Comparison of ENCODE assay signal across 9 mouse cellular contexts in genomic region chr9:36769048-36769413, GRCm38 (mm10). TPM values are rescaled to one million over a fixed set of nuclear protein-coding genes. Genes with fewer than 3 reads are reported as not detected.
DNase-seq lines count a peak whose midpoint lies in the region; ATAC-seq and TF ChIP-seq lines count a peak whose summit lies in the region.
"Had no signal": no experiment of that assay in that cellular context is flagged by ENCODE, and none has a peak within 500 bp of the region (broad histone marks: within the 10 kb centered on the region; RNA-seq: fewer than 3 reads in every experiment).

No protein-coding gene starts in this region.

- in situ Hi-C loops in CH12.LX (cut with MboI; ENCODE audit: low pct_ligation_motif_present, low pct_unique_long_range_greater_than_20kb, low sequenced_read_pairs): no loop called here

- no peak for ATAC-seq in heart, postnatal 0 days (ENCODE audit: insufficient read depth, low read depth)
- no peak for ATAC-seq in liver, embryonic 14.5 days (ENCODE audit: insufficient read depth)
- ATAC-seq in granulocyte monocyte progenitor cell, adult 5-6 weeks (replicated peaks; ENCODE audit: poor library complexity, severe bottlenecking): no peak

- peaks cover 2% of the 10 kb centered on the region for H3K36me3 ChIP-seq in heart, postnatal 0 days (replicated peaks; ENCODE audit: control insufficient read depth, insufficient read depth, low read length)
- H3K36me3 ChIP-seq in CH12.LX (replicated peaks in 1 of 2; ENCODE audit: control insufficient read depth in 1 of 2, insufficient read depth in 1 of 2, low read length in 1 of 2): peaks cover 4 to 9% of the 10 kb centered on the region in 2 experiments
- peaks cover 11% of the 10 kb centered on the region for H3K36me3 ChIP-seq in embryonic facial prominence, embryonic 10.5 days (replicated peaks)
- H3K36me3 ChIP-seq in liver, embryonic 14.5 days (replicated peaks; ENCODE audit: control insufficient read depth, insufficient read depth, low read depth): peaks cover 5% of the 10 kb centered on the region

- DNase-seq in heart, postnatal 0 days (ENCODE audit: low spot score): no peak
- DNase-seq in heart, adult 8-10 months (ENCODE audit: low spot score): no peak
- peak; percentile 12 for DNase-seq in CH12.LX (ENCODE audit: extremely low read depth)
- DNase-seq in embryonic facial prominence, embryonic 10.5 days (ENCODE audit: low spot score): no peak
- DNase-seq in liver, embryonic 14.5 days (ENCODE audit: low read depth in 3 of 3, low spot score in 3 of 3): no peak
- no peak for DNase-seq in frontal cortex, postnatal 10 days (ENCODE audit: low spot score in 2 of 2)
- DNase-seq in left cerebral cortex, adult 11 months (ENCODE audit: low spot score): no peak
- DNase-seq: adrenal gland, adult 2 months had no signal

- no peaks in the 10 kb centered on the region for H3K9me3 ChIP-seq in heart, postnatal 0 days (replicated peaks; ENCODE audit: control insufficient read depth, low read length)
- no peaks in the 10 kb centered on the region for H3K9me3 ChIP-seq in CH12.LX (replicated peaks; ENCODE audit: low read length)
- no peaks in the 10 kb centered on the region for H3K9me3 ChIP-seq in embryonic facial prominence, embryonic 10.5 days
- H3K9me3 ChIP-seq in liver, embryonic 14.5 days (ENCODE audit: control insufficient read depth, low read length): no peaks in the 10 kb centered on the region

- peaks cover 15% of the 10 kb centered on the region for H3K4me1 ChIP-seq in heart, postnatal 0 days (ENCODE audit: control insufficient read depth, insufficient read depth)
- H3K4me1 ChIP-seq in CH12.LX (ENCODE audit: control insufficient read depth in 1 of 2, insufficient read depth in 2 of 2): peaks cover 0 to 17% of the 10 kb centered on the region in 2 experiments; a peak in 2 of 4 replicates
- peaks cover 17% of the 10 kb centered on the region for H3K4me1 ChIP-seq in embryonic facial prominence, embryonic 10.5 days
- peaks cover 10 to 16% of the 10 kb centered on the region in 2 experiments for H3K4me1 ChIP-seq in liver, embryonic 14.5 days (replicated peaks; ENCODE audit: control insufficient read depth in 2 of 2, insufficient read depth in 2 of 2, low read length in 1 of 2)

- peaks cover 30% of the 10 kb centered on the region for H3K79me2 ChIP-seq in CH12.LX (replicated peaks; ENCODE audit: control insufficient read depth, extremely low read depth, insufficient read depth, poor library complexity, severe bottlenecking)

- peak overlapping the region; percentile 72; the same call in 1 of the 2 replicates for H3K4me3 ChIP-seq in heart, postnatal 0 days (ENCODE audit: low read depth, low read length)
- H3K4me3 ChIP-seq in CH12.LX (replicated peaks in 1 of 3; ENCODE audit: low read depth in 2 of 3, low read length in 2 of 3, poor library complexity in 1 of 3): peak overlapping the region in 2 of 3 experiments; percentile 96 to 100
- peak overlapping the region; percentile 93; the same call in 1 of the 2 replicates for H3K4me3 ChIP-seq in embryonic facial prominence, embryonic 10.5 days
- H3K4me3 ChIP-seq in liver, embryonic 14.5 days (ENCODE audit: insufficient read depth in 1 of 2, low read depth in 2 of 2, low read length in 2 of 2): peak overlapping the region in 1 of 2 experiments; percentile 84; a peak in 2 of 4 replicates

- no peak for TF ChIP-seq CTCF in heart, postnatal 0 days (IDR thresholded peaks at IDR 0.05; ENCODE audit: low read depth)
- no peak; a peak in 2 of 4 replicates for TF ChIP-seq CTCF in CH12.LX (conservative IDR thresholded peaks at IDR 0.05 in 1 of 2, IDR thresholded peaks at IDR 0.05 in 1 of 2; ENCODE audit: low read depth in 2 of 2, low read length in 2 of 2)
- TF ChIP-seq CTCF in liver, embryonic 14.5 days (IDR thresholded peaks at IDR 0.05; ENCODE audit: low read depth): no peak

- peak overlapping the region; percentile 97; the same call in 1 of the 2 replicates for H3K27ac ChIP-seq in heart, postnatal 0 days (ENCODE audit: low read depth)
- no peak overlapping the region for H3K27ac ChIP-seq in CH12.LX (ENCODE audit: insufficient read depth, low read depth)
- H3K27ac ChIP-seq in embryonic facial prominence, embryonic 10.5 days (replicated peaks): no peak overlapping the region
- H3K27ac ChIP-seq in liver, embryonic 14.5 days: peak overlapping the region; percentile 93

- dilution Hi-C loops in CH12.LX (cut with MboI; ENCODE audit: extremely low pct_ligation_motif_present, extremely low pct_unique_long_range_greater_than_20kb, low sequenced_read_pairs): no loop called here

- no peak overlapping the region for H3K9ac ChIP-seq in heart, postnatal 0 days (replicated peaks; ENCODE audit: low read depth, low read length)
- H3K9ac ChIP-seq in CH12.LX (ENCODE audit: insufficient read depth, low read depth): peak overlapping the region; percentile 97
- H3K9ac ChIP-seq in liver, embryonic 14.5 days (replicated peaks): peak overlapping the region; percentile 90

- no peak for TF ChIP-seq POLR2A in CH12.LX (IDR thresholded peaks at IDR 0.05; ENCODE audit: low read depth, low read length)

- no peaks in the 10 kb centered on the region for H3K27me3 ChIP-seq in heart, postnatal 0 days (ENCODE audit: control insufficient read depth, insufficient read depth, low read length)
- H3K27me3 ChIP-seq in CH12.LX (replicated peaks): no peaks in the 10 kb centered on the region
- H3K27me3 ChIP-seq in embryonic facial prominence, embryonic 10.5 days (replicated peaks; ENCODE audit: low read depth, poor library complexity, severe bottlenecking): no peaks in the 10 kb centered on the region
- no peaks in the 10 kb centered on the region for H3K27me3 ChIP-seq in liver, embryonic 14.5 days (ENCODE audit: control insufficient read depth, insufficient read depth, low read length)

- 89% methylated on average over 1 of the region's 1 CpGs for WGBS in heart, postnatal 0 days
- WGBS in embryonic facial prominence, embryonic 10.5 days: 92% methylated on average over 1 of the region's 1 CpGs
- 48% methylated on average over 1 of the region's 1 CpGs for WGBS in liver, embryonic 14.5 days (ENCODE audit: insufficient replicate concordance)

- H3K4me2 ChIP-seq in heart, postnatal 0 days (ENCODE audit: low read depth, low read length): peak overlapping the region; percentile 85
- peak overlapping the region; percentile 77 for H3K4me2 ChIP-seq in CH12.LX (ENCODE audit: insufficient read depth, low read depth, poor library complexity, severe bottlenecking)
- peak overlapping the region; percentile 91 for H3K4me2 ChIP-seq in liver, embryonic 14.5 days (ENCODE audit: low read depth)

- no peak for TF ChIP-seq RAD21 in CH12.LX (IDR thresholded peaks at IDR 0.05; ENCODE audit: low read depth, low read length)

- TF ChIP-seq EP300 in heart, postnatal 0 days (IDR thresholded peaks at IDR 0.05; ENCODE audit: low read depth): no peak
- no peak for TF ChIP-seq EP300 in CH12.LX (IDR thresholded peaks at IDR 0.05; ENCODE audit: low read length)
- TF ChIP-seq EP300 in liver, embryonic 14.5 days (IDR thresholded peaks at IDR 0.05; ENCODE audit: low read depth): no peak

RNA-seq across cellular contexts. Expression of gene Stt3a, which starts 1.6 kb away (rescaled TPM):
- total RNA-seq in heart, postnatal 0 days (2014; rRNA removed; ENCODE audit: low replicate concordance): 46.8 and 70.5 TPM in 2 replicates
- 81.4 and 86.4 TPM in 2 replicates for polyA plus RNA-seq in heart, postnatal 0 days (2015; fragmentation: Nextera tagmentation; extraction: Ambion mirVana)
- 10 to 100 TPM; 51.1 to 59.0 (median 56.2) TPM for total RNA-seq in heart, adult 8-10 months (2022)
- total RNA-seq in CH12.LX (2012; rRNA removed) (269 and 280 TPM in 2 replicates), CH12.LX (2014; rRNA removed) (548 and 559 TPM in 2 replicates)
- 388 and 395 TPM in 2 replicates for polyA plus RNA-seq in CH12.LX (2012; ENCODE audit: insufficient read length, low read depth)
- 177 and 180 TPM in 2 replicates for polyA plus RNA-seq in embryonic facial prominence, embryonic 10.5 days (2016; fragmentation: Nextera tagmentation; extraction: Ambion mirVana)
- polyA plus RNA-seq in liver, embryonic 14.5 days (2012; rRNA removed): 49.3 and 73.7 TPM in 2 replicates
- polyA plus RNA-seq in liver, embryonic 14.5 days (2014; fragmentation: Nextera tagmentation; extraction: Ambion mirVana): 142 and 144 TPM in 2 replicates
- 193 and 246 TPM in 2 replicates for total RNA-seq in granulocyte monocyte progenitor cell, adult 5-6 weeks (2014; fragmentation: Nextera tagmentation)
- total RNA-seq in granulocyte monocyte progenitor cell, adult 5-6 weeks (2017): 596 and 768 TPM in 2 replicates

RNA-seq across cellular contexts. Expression of gene Ei24, which starts 28.2 kb away (rescaled TPM):
- 70.6 and 87.3 TPM in 2 replicates for total RNA-seq in heart, postnatal 0 days (2014; rRNA removed; ENCODE audit: low replicate concordance)
- polyA plus RNA-seq in heart, postnatal 0 days (2015; fragmentation: Nextera tagmentation; extraction: Ambion mirVana): 70.7 and 71.7 TPM in 2 replicates
- total RNA-seq in heart, adult 8-10 months (2022): 10 to 100 TPM; 64.5 to 70.2 (median 69.7) TPM
- total RNA-seq in CH12.LX (2012; rRNA removed) (37.7 and 38.7 TPM in 2 replicates), CH12.LX (2014; rRNA removed) (48.5 and 57.6 TPM in 2 replicates)
- 64.3 and 64.6 TPM in 2 replicates for polyA plus RNA-seq in CH12.LX (2012; ENCODE audit: insufficient read length, low read depth)
- 88.4 and 89.9 TPM in 2 replicates for polyA plus RNA-seq in embryonic facial prominence, embryonic 10.5 days (2016; fragmentation: Nextera tagmentation; extraction: Ambion mirVana)
- 16.1 and 17.8 TPM in 2 replicates for polyA plus RNA-seq in liver, embryonic 14.5 days (2012; rRNA removed)
- 12.4 and 12.8 TPM in 2 replicates for polyA plus RNA-seq in liver, embryonic 14.5 days (2014; fragmentation: Nextera tagmentation; extraction: Ambion mirVana)
- 47.8 and 59.9 TPM in 2 replicates for total RNA-seq in granulocyte monocyte progenitor cell, adult 5-6 weeks (2014; fragmentation: Nextera tagmentation)
- 36.9 and 43.2 TPM in 2 replicates for total RNA-seq in granulocyte monocyte progenitor cell, adult 5-6 weeks (2017)

RNA-seq across cellular contexts. Expression of gene Chek1, which starts 42.2 kb away (rescaled TPM):
- 4.7 and 12.3 TPM in 2 replicates for total RNA-seq in heart, postnatal 0 days (2014; rRNA removed; ENCODE audit: low replicate concordance)
- polyA plus RNA-seq in heart, postnatal 0 days (2015; fragmentation: Nextera tagmentation; extraction: Ambion mirVana): 5.1 and 6.9 TPM in 2 replicates
- under 1 TPM; 0.19 to 0.86 (median 0.35) TPM for total RNA-seq in heart, adult 8-10 months (2022)
- total RNA-seq in CH12.LX (2012; rRNA removed): 25.6 and 27.1 TPM in 2 replicates
- total RNA-seq in CH12.LX (2014; rRNA removed): 75.3 and 92.5 TPM in 2 replicates
- polyA plus RNA-seq in CH12.LX (2012; ENCODE audit: insufficient read length, low read depth): 88.1 and 93.2 TPM in 2 replicates
- 52.4 and 54.9 TPM in 2 replicates for polyA plus RNA-seq in embryonic facial prominence, embryonic 10.5 days (2016; fragmentation: Nextera tagmentation; extraction: Ambion mirVana)
- 5.7 and 8.1 TPM in 2 replicates for polyA plus RNA-seq in liver, embryonic 14.5 days (2012; rRNA removed)
- polyA plus RNA-seq in liver, embryonic 14.5 days (2014; fragmentation: Nextera tagmentation; extraction: Ambion mirVana): 19.7 and 26.9 TPM in 2 replicates
- 45.0 and 55.1 TPM in 2 replicates for total RNA-seq in granulocyte monocyte progenitor cell, adult 5-6 weeks (2014; fragmentation: Nextera tagmentation)
- total RNA-seq in granulocyte monocyte progenitor cell, adult 5-6 weeks (2017): 122 and 141 TPM in 2 replicates

RNA-seq across cellular contexts. Expression of gene Fez1, which starts 52.6 kb away (rescaled TPM):
- 0.34 TPM in 1 of 2 replicates, not detected in the other for total RNA-seq in heart, postnatal 0 days (2014; rRNA removed; ENCODE audit: low replicate concordance)
- polyA plus RNA-seq in heart, postnatal 0 days (2015; fragmentation: Nextera tagmentation; extraction: Ambion mirVana): 0.93 and 1.5 TPM in 2 replicates
- total RNA-seq in heart, adult 8-10 months (2022): 1 to 10 TPM; 1.9 to 4.7 (median 2.2) TPM
- total RNA-seq in CH12.LX (2012; rRNA removed): not detected in 2 replicates
- total RNA-seq in CH12.LX (2014; rRNA removed): not detected in 2 replicates
- not detected in 2 replicates for polyA plus RNA-seq in CH12.LX (2012; ENCODE audit: insufficient read length, low read depth)
- polyA plus RNA-seq in embryonic facial prominence, embryonic 10.5 days (2016; fragmentation: Nextera tagmentation; extraction: Ambion mirVana): 74.2 and 83.1 TPM in 2 replicates
- polyA plus RNA-seq in liver, embryonic 14.5 days (2012; rRNA removed): 0.12 and 0.26 TPM in 2 replicates
- polyA plus RNA-seq in liver, embryonic 14.5 days (2014; fragmentation: Nextera tagmentation; extraction: Ambion mirVana): 0.28 TPM in 1 of 2 replicates, not detected in the other
- total RNA-seq in granulocyte monocyte progenitor cell, adult 5-6 weeks (2014; fragmentation: Nextera tagmentation): not detected in 2 replicates
- total RNA-seq in granulocyte monocyte progenitor cell, adult 5-6 weeks (2017): not detected in 2 replicates

Comparison
In these comparisons a context has a peak if more than half of its experiments do, and no peak if none do; other contexts are left out.
1. H3K27ac ChIP-seq: peak in heart, postnatal 0 days (single experiment) and liver, embryonic 14.5 days (single experiment); none in CH12.LX (single experiment) and embryonic facial prominence, embryonic 10.5 days (single experiment).
2. Peak in every context shown above with its lines, with median percentiles within 50 percentile points of each other: H3K4me2 ChIP-seq.